Mouse (Mus musculus) spleen, embryonic (tissue): ENCODE measurements at regions not wholly inside any gene's neighbourhood (a gene's known extent, or its start where the extent isn't known, plus 50 kb on each side); places are given as distances from the start of the nearest gene placed in this dataset.

Experiments used
- CTCF ChIA-PET: fragments of 350-600 bp; sonication (Branson Sonifier 250); formaldehyde crosslinking; loops from one replicate; lab custom pipeline; 2022; lab: Charles Lee

DNA sequence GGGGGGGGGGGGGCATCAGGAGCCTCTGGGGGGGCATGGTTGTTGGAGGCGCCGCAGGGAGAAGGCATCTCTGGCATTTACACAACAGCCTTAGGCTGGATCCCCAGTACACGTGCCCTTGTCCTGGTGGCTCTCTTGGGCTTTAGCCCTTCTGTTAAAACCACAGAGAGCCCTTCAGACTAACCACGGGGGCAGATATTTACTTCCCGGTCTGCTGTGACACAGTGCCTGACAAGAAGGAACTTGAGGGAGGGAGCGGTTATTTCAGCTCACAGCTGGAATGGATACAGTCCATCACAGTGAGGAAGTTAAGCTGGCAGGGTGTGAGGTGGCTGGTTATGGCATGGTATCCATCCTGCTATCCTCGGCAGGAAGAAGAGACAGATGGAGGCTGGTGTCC, 71.0 kb upstream of the Gm11733 start:
- CTCF ChIA-PET = interaction anchor here (0.6 kb wide), 1 partner anchor 402 kb away, joined by 4 read pairs; no protein-coding TSS in a partner anchor

DNA sequence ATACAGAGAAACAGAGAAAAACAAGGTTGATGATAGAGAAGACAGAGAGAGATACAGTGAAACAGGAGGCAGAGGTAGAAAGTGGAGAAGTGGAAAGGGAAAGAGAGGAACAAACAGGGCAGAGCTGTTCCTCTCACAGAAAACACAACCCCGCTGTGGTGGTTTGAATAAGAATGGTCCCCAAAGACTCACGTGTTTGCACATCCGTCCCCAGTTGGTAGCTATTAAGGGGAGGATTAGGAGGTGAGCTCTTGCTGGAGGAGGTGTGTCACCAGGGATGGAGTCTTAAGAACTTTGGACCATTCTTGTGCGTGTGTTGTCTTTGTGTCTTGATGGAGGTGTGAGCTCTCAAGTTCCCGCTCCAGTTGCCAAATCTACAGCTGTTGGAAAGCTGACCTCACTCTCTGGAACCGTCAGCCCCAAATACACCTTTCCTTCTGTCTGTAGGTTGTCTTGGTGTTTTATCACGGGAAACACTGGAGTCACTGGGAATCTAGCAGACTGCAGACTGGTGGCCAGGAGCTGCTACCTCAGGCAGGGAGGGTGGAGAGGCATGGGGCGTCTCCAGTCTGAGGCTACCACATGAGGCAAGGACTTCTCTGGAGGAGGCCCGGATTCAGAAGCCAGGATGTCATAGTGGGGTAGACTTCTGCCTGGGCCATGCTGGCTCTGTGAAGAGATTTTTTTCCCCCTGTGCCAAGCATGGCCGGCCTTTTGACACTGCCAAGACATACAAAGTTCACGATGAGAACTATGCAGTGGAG, 70.0 kb upstream of the Gm11733 start:
- CTCF ChIA-PET = no interaction called here

GRCm38 (mm10) chr11:117414871-117415323, 69.3 kb upstream of the Gm11733 start:
- CTCF ChIA-PET = no interaction called here

DNA sequence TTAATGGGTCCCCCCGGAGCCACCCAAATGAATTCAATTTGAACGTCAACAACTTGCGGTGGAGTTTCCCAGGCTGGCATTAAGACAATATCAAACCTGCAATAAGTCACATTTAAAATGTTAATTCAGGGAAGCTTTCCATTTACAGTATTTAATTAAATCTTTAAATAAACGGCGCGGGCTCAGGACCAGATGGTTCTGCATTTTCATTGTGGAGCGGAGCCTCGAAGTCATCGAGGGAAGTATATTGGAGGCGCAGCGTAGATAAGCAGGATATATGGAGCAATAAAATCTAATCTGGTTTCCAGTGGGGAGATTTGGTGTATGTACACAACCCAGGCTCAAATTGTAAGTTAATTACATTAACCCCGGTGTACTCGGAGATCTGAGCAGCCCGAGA, 68.7 kb upstream of the Gm11733 start:
- CTCF ChIA-PET = interaction anchor here (0.5 kb wide), 1 partner anchor 829 kb away, joined by 3 read pairs; no protein-coding TSS in a partner anchor

- CTCF ChIA-PET = interaction anchor here (0.5 to 0.6 kb wide), 2 partner anchors 120 to 829 kb away, joined by 3 read pairs; no protein-coding TSS in a partner anchor
These were observed 68.2 kb upstream of the Gm11733 start for GRCm38 (mm10) chr11:117415955-117416354.

DNA sequence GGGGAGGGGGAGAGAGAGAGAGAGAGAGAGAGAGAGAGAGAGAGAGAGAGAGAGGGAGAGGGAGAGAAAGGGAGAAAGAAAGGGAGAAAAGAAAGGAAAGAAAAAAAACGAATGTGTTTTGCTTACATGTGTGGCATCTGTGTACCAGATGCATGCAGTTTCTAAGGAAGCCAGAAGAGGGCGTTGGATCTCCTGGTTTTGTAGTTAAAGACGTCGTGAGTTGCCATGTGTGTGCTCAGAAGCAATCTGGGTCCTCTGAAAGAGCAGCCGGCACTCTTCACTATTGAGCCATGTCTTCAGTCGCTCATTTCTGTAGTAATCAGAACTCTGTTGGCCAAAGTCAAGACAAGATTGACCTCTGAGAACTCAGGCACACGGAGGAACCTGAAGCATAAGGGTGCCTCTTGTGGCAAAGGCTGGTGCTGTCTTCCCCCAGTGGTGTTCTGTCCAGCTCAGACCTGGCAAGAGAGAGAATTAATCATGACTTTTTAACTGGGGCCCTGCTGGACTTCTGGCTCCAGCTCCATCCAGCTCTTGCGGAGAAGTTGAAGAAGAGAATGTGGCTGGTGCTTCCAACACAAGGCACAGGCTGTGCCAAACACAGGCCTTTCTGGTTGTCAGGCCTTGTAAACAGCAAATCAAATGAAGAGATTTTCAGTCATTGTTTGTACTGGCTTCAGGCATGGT, 67.0 kb upstream of the Gm11733 start:
- CTCF ChIA-PET = no interaction called here

GRCm38 (mm10) chr11:117417959-117418574, 66.1 kb upstream of the Gm11733 start:
- CTCF ChIA-PET = no interaction called here

- CTCF ChIA-PET = interaction anchor here (0.6 kb wide), 1 partner anchor 360 kb away, joined by 5 read pairs; no protein-coding TSS in a partner anchor
These were observed 65.2 kb upstream of the Gm11733 start for GRCm38 (mm10) chr11:117418939-117419338.

GRCm38 (mm10) chr11:117419351-117419969, 64.7 kb upstream of the Gm11733 start:
- CTCF ChIA-PET = no interaction called here

DNA sequence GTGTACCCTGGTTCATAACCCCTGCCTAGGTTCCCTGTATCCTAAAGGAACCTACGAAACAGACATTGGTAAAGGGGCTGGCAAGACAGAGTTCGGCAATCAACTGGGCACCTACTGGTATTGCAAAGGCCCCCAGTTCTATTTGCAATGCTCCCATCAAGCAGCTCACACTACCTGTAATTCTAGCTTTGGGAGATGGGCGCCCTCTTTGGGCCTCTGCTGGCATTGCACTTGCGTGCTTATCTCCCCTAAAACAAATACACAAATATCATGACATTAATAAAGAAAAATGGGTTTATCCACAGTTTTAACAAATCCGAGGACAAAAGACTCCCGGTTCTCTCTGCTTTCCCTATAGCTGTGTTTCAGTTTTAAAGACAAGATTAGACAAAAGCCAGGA, 61.5 kb upstream of the Gm11733 start:
- CTCF ChIA-PET = no interaction called here

DNA sequence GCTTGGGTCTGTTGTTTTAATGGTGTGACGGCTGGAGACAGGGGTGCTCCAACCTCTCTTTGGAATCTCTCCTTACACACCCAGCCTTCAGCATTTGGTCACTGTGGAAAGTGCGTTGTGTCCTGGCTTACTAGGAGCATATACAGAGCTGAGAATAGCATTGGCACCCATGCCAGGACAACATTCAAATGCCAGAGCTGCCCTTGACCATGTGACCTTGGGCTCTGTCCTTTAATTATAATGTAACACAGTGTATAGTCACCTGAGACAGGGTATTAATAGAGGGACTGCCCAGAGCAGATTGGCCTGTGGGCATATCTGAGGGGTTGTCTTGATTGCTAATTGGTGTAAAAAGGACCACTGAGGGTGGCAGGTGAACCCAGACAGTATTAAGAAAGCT, 60.7 kb upstream of the Gm11733 start:
- CTCF ChIA-PET = interaction anchor here (0.6 kb wide), 1 partner anchor 1679 kb away, joined by 7 read pairs; no protein-coding TSS in a partner anchor

- CTCF ChIA-PET = no interaction called here
These were observed 58.7 kb upstream of the Gm11733 start for GRCm38 (mm10) chr11:117425466-117425865.

DNA sequence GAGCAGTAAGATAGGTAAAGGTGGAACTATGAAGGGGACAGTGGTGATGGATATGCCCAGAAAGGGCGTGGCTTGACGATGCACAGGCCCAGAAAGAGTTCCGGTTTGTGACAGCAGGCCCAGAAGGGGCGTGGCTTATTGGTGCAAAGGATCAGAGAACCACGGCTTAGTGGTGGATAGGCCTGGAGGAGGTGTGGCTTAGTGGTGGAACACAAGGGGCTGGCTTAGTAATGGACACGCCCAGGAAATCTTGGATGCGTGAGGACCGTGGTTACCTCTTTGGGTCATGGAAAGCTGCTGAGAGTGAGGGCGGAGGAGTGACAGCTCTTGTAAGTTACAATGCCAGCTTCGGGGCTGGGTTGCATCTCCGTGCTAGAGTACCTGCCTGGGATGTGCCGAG, 58.2 kb upstream of the Gm11733 start:
- CTCF ChIA-PET = no interaction called here

GRCm38 (mm10) chr11:117426651-117427050, 57.5 kb upstream of the Gm11733 start:
- CTCF ChIA-PET = interaction anchor here (0.5 kb wide), 1 partner anchor 24 kb away, joined by 3 read pairs; no protein-coding TSS in a partner anchor

GRCm38 (mm10) chr11:117427808-117428510, 56.2 kb upstream of the Gm11733 start:
- CTCF ChIA-PET = no interaction called here

- CTCF ChIA-PET = no interaction called here
These were observed 54.8 kb upstream of the Gm11733 start for GRCm38 (mm10) chr11:117429326-117429752.

- CTCF ChIA-PET = no interaction called here
These were observed 54.3 kb upstream of the Gm11733 start for GRCm38 (mm10) chr11:117429894-117430293.

GRCm38 (mm10) chr11:117434056-117434455, 50.1 kb upstream of the Gm11733 start:
- CTCF ChIA-PET = no interaction called here
